Mouse (Mus musculus) limb, embryonic 10.5 days (tissue): ENCODE measurements around the gene Ly6g5b. TPM values are rescaled to one million over a fixed set of nuclear protein-coding genes. Genes with fewer than 3 reads are reported as not detected.

Experiments
- polyA plus RNA-seq: library from polyadenylated mRNA; unstranded; fragments of >200 nt; fragmentation: Nextera tagmentation; extraction: Ambion mirVana; gene quantifications from 2 replicates; pipeline ENCODE4 v1.2.1, GENCODE M21; 2016

The Ly6g5b gene
- polyA plus RNA-seq, 1 experiment from 2014 or later: 1.7 TPM

Other genes with a start within 250 kb of the Ly6g5b start
- 6.2 and 6.3 TPM in 2 replicates for gene Zbtb12, start 235.9 kb downstream of the Ly6g5b start, polyA plus RNA-seq
- 0.06 TPM in 1 of 2 replicates, not detected in the other for gene Gm20547, start 233.4 kb downstream of the Ly6g5b start, polyA plus RNA-seq
- 0.29 and 0.40 TPM in 2 replicates for gene C2, start 217.2 kb downstream of the Ly6g5b start, polyA plus RNA-seq
- gene Ehmt2, start 217.0 kb downstream of the Ly6g5b start, polyA plus RNA-seq: 109 and 116 TPM in 2 replicates
- not detected in 2 replicates for gene Slc44a4, start 201.0 kb downstream of the Ly6g5b start, polyA plus RNA-seq
- gene Neu1, start 184.2 kb downstream of the Ly6g5b start, polyA plus RNA-seq: 14.6 and 16.1 TPM in 2 replicates
- gene Hspa1b, start 156.2 kb downstream of the Ly6g5b start, polyA plus RNA-seq: 0.08 and 0.14 TPM in 2 replicates
- not detected in 2 replicates for gene Gm20481, start 145.5 kb downstream of the Ly6g5b start, polyA plus RNA-seq
- gene Hspa1a, start 143.3 kb downstream of the Ly6g5b start, polyA plus RNA-seq: 1.1 and 1.4 TPM in 2 replicates
- gene Hspa1l, start 142.7 kb downstream of the Ly6g5b start, polyA plus RNA-seq: 0.58 and 0.85 TPM in 2 replicates
- 320 and 365 TPM in 2 replicates for gene Lsm2, start 133.6 kb downstream of the Ly6g5b start, polyA plus RNA-seq
- gene Vars, start 114.4 kb downstream of the Ly6g5b start, polyA plus RNA-seq: 222 and 267 TPM in 2 replicates
- 0.15 and 0.23 TPM in 2 replicates for gene Vwa7, start 98.8 kb downstream of the Ly6g5b start, polyA plus RNA-seq
- gene Sapcd1, start 87.4 kb downstream of the Ly6g5b start, polyA plus RNA-seq: 1.2 and 1.4 TPM in 2 replicates
- gene Msh5, start 68.7 kb downstream of the Ly6g5b start, polyA plus RNA-seq: 5.2 and 5.4 TPM in 2 replicates
- 174 and 186 TPM in 2 replicates for gene Clic1, start 65.5 kb downstream of the Ly6g5b start, polyA plus RNA-seq
- gene Ddah2, start 56.4 kb downstream of the Ly6g5b start, polyA plus RNA-seq: 453 and 568 TPM in 2 replicates
- gene Ly6g6c, start 50.0 kb downstream of the Ly6g5b start, polyA plus RNA-seq: not detected in 2 replicates
- gene Mpig6b, start 49.2 kb downstream of the Ly6g5b start, polyA plus RNA-seq: 0.36 and 0.46 TPM in 2 replicates
- 0.81 and 0.95 TPM in 2 replicates for gene Ly6g6e, start 38.5 kb downstream of the Ly6g5b start, polyA plus RNA-seq
- 0.80 and 1.1 TPM in 2 replicates for gene Ly6g6d, start 37.4 kb downstream of the Ly6g5b start, polyA plus RNA-seq
- 0.56 and 0.66 TPM in 2 replicates for gene Ly6g6f, start 29.8 kb downstream of the Ly6g5b start, polyA plus RNA-seq
- 53.3 and 63.6 TPM in 2 replicates for gene Abhd16a, start 26.2 kb downstream of the Ly6g5b start, polyA plus RNA-seq
- gene Ly6g5c, start 7.1 kb downstream of the Ly6g5b start, polyA plus RNA-seq: not detected in 2 replicates
- gene Gpank1, start 6.0 kb upstream of the Ly6g5b start, polyA plus RNA-seq: 33.9 and 35.8 TPM in 2 replicates
- 299 and 317 TPM in 2 replicates for gene Csnk2b, start 6.6 kb upstream of the Ly6g5b start, polyA plus RNA-seq
- 8.4 and 8.5 TPM in 2 replicates for gene D17H6S53E, start 10.9 kb upstream of the Ly6g5b start, polyA plus RNA-seq
- 0.39 and 0.56 TPM in 2 replicates for gene Apom, start 16.6 kb upstream of the Ly6g5b start, polyA plus RNA-seq
- gene Bag6, start 19.8 kb upstream of the Ly6g5b start, polyA plus RNA-seq: 74.2 and 74.7 TPM in 2 replicates
- 213 and 229 TPM in 2 replicates for gene Prrc2a, start 49.5 kb upstream of the Ly6g5b start, polyA plus RNA-seq
- 1.5 and 1.8 TPM in 2 replicates for gene Aif1, start 60.6 kb upstream of the Ly6g5b start, polyA plus RNA-seq
- gene Lst1, start 73.0 kb upstream of the Ly6g5b start, polyA plus RNA-seq: 1.6 and 2.0 TPM in 2 replicates
- 0.38 and 0.45 TPM in 2 replicates for gene Ltb, start 79.0 kb upstream of the Ly6g5b start, polyA plus RNA-seq
- gene Tnf, start 86.6 kb upstream of the Ly6g5b start, polyA plus RNA-seq: 0.14 TPM in 1 of 2 replicates, not detected in the other
- not detected in 2 replicates for gene Lta, start 89.9 kb upstream of the Ly6g5b start, polyA plus RNA-seq
- 0.30 and 0.33 TPM in 2 replicates for gene Gm16181, start 105.4 kb upstream of the Ly6g5b start, polyA plus RNA-seq
- 4.5 and 5.2 TPM in 2 replicates for gene Atp6v1g2, start 118.2 kb upstream of the Ly6g5b start, polyA plus RNA-seq
- gene Nfkbil1, start 120.4 kb upstream of the Ly6g5b start, polyA plus RNA-seq: 10.7 and 12.1 TPM in 2 replicates
- 749 and 792 TPM in 2 replicates for gene Ddx39b, start 126.3 kb upstream of the Ly6g5b start, polyA plus RNA-seq
- gene H2-D1, start 147.3 kb upstream of the Ly6g5b start, polyA plus RNA-seq: 21.4 and 23.1 TPM in 2 replicates
- not detected in 2 replicates for gene H2-Q1, start 205.0 kb upstream of the Ly6g5b start, polyA plus RNA-seq
- gene H2-Q2, start 226.8 kb upstream of the Ly6g5b start, polyA plus RNA-seq: 0.79 and 0.80 TPM in 2 replicates